Mouse (Mus musculus): ENCODE results near the gene Nat8f5. TPM values are rescaled to one million over a fixed set of nuclear protein-coding genes. Genes with fewer than 3 reads are reported as not detected.
"Not testable (repeated sequence)": the region's sequence is repeated elsewhere in the genome, so short reads cannot be mapped to it uniquely, and the experiment has no call there.

Nat8f5 gene
- polyA plus RNA-seq, 1 experiment from 2014 or later, result not detected

- no peaks in the 10 kb centered on the region for H3K9me3 ChIP-seq (ENCODE audit: control insufficient read depth, low read length)
- H3K4me3 ChIP-seq (ENCODE audit: low read depth, low read length), result no peak overlapping the region
- H3K27me3 ChIP-seq (ENCODE audit: control insufficient read depth, insufficient read depth, low read length), result no peaks in the 10 kb centered on the region
- no peak for DNase-seq (ENCODE audit: low spot score)
- no peaks in the 10 kb centered on the region for H3K36me3 ChIP-seq (ENCODE audit: control insufficient read depth, insufficient read depth, low read length)
- no peak overlapping the region for H3K4me2 ChIP-seq (ENCODE audit: low read depth)
- H3K9ac ChIP-seq (ENCODE audit: low read length), result no peak overlapping the region
- H3K4me1 ChIP-seq (ENCODE audit: control insufficient read depth, insufficient read depth, low read length), result no peaks in the 10 kb centered on the region
- no peak for ATAC-seq (ENCODE audit: insufficient read depth, low FRiP score, low TSS enrichment)
- 85% methylated on average over 2 of the region's 2 CpGs for WGBS
- H3K27ac ChIP-seq (ENCODE audit: low read depth, low read length), result no peak overlapping the region
Measured at GRCm38 (mm10) chr6:85825886-85826285, 5.1 kb upstream of the Nat8f5 start.

GRCm38 (mm10) chr6:85823382-85824090, 2.8 kb upstream of the Nat8f5 start:
- Histone ChIP-seq H3K27ac (ENCODE audit: low read depth, low read length) (no peak overlapping the region), H3K4me1 (ENCODE audit: control insufficient read depth, insufficient read depth, low read length) (no peaks in the 10 kb centered on the region)
- WGBS, result 97% methylated on average over 1 of the region's 1 CpGs

GRCm38 (mm10) chr6:85822286-85822685, 1.5 kb upstream of the Nat8f5 start:
- Histone ChIP-seq H3K27ac (ENCODE audit: low read depth, low read length) (no peak overlapping the region), H3K4me3 (ENCODE audit: low read depth, low read length) (no peak overlapping the region), H3K4me1 (ENCODE audit: control insufficient read depth, insufficient read depth, low read length) (no peaks in the 10 kb centered on the region), H3K9me3 (ENCODE audit: control insufficient read depth, low read length) (no peaks in the 10 kb centered on the region), H3K36me3 (ENCODE audit: control insufficient read depth, insufficient read depth, low read length) (no peaks in the 10 kb centered on the region), H3K9ac (ENCODE audit: low read length) (no peak overlapping the region), H3K27me3 (ENCODE audit: control insufficient read depth, insufficient read depth, low read length) (no peaks in the 10 kb centered on the region), H3K4me2 (ENCODE audit: low read depth) (no peak overlapping the region)
- no peak for ATAC-seq (ENCODE audit: insufficient read depth, low FRiP score, low TSS enrichment)
- no peak for DNase-seq (ENCODE audit: low spot score)
- 90% methylated on average over 4 of the region's 4 CpGs for WGBS

More at GRCm38 (mm10) chr6:85823382-85824090, 2.8 kb upstream of the Nat8f5 start:
- DNase-seq (ENCODE audit: low spot score) (no peak), ATAC-seq (ENCODE audit: insufficient read depth, low FRiP score, low TSS enrichment) (no peak)
- no peaks in the 10 kb centered on the region for H3K9me3 ChIP-seq (ENCODE audit: control insufficient read depth, low read length)
- no peak overlapping the region for H3K4me2 ChIP-seq (ENCODE audit: low read depth)
- H3K27me3 ChIP-seq (ENCODE audit: control insufficient read depth, insufficient read depth, low read length), result no peaks in the 10 kb centered on the region
- no peak overlapping the region for H3K4me3 ChIP-seq (ENCODE audit: low read depth, low read length)
- no peak overlapping the region for H3K9ac ChIP-seq (ENCODE audit: low read length)
- no peaks in the 10 kb centered on the region for H3K36me3 ChIP-seq (ENCODE audit: control insufficient read depth, insufficient read depth, low read length)

GRCm38 (mm10) chr6:85818338-85818737, 2.4 kb downstream of the Nat8f5 start:
- no peak for DNase-seq (ENCODE audit: low spot score)
- no peak for ATAC-seq (ENCODE audit: insufficient read depth, low FRiP score, low TSS enrichment)
- Histone ChIP-seq H3K4me1 (ENCODE audit: control insufficient read depth, insufficient read depth, low read length) (no peaks in the 10 kb centered on the region), H3K36me3 (ENCODE audit: control insufficient read depth, insufficient read depth, low read length) (no peaks in the 10 kb centered on the region), H3K9me3 (ENCODE audit: control insufficient read depth, low read length) (no peaks in the 10 kb centered on the region), H3K4me3 (ENCODE audit: low read depth, low read length) (no peak overlapping the region), H3K9ac (ENCODE audit: low read length) (no peak overlapping the region), H3K27ac (ENCODE audit: low read depth, low read length) (no peak overlapping the region), H3K27me3 (ENCODE audit: control insufficient read depth, insufficient read depth, low read length) (no peaks in the 10 kb centered on the region), H3K4me2 (ENCODE audit: low read depth) (no peak overlapping the region)
- WGBS, result 57% methylated on average over 1 of the region's 1 CpGs

- Histone ChIP-seq H3K4me3 (ENCODE audit: low read depth, low read length) (no peak overlapping the region), H3K27me3 (ENCODE audit: control insufficient read depth, insufficient read depth, low read length) (no peaks in the 10 kb centered on the region), H3K4me1 (ENCODE audit: control insufficient read depth, insufficient read depth, low read length) (no peaks in the 10 kb centered on the region), H3K27ac (ENCODE audit: low read depth, low read length) (no peak overlapping the region), H3K9me3 (ENCODE audit: control insufficient read depth, low read length) (no peaks in the 10 kb centered on the region), H3K4me2 (ENCODE audit: low read depth) (no peak overlapping the region), H3K9ac (ENCODE audit: low read length) (no peak overlapping the region), H3K36me3 (ENCODE audit: control insufficient read depth, insufficient read depth, low read length) (no peaks in the 10 kb centered on the region)
- WGBS, result 89% methylated on average over 2 of the region's 2 CpGs
- ATAC-seq (ENCODE audit: insufficient read depth, low FRiP score, low TSS enrichment) (no peak), DNase-seq (ENCODE audit: low spot score) (no peak)
Measured at GRCm38 (mm10) chr6:85813339-85813738, 7.4 kb downstream of the Nat8f5 start.

- H3K36me3 ChIP-seq (ENCODE audit: control insufficient read depth, insufficient read depth, low read length); H3K9me3 ChIP-seq (ENCODE audit: control insufficient read depth, low read length); H3K4me1 ChIP-seq (ENCODE audit: control insufficient read depth, insufficient read depth, low read length); DNase-seq (ENCODE audit: low spot score); ATAC-seq (ENCODE audit: insufficient read depth, low FRiP score, low TSS enrichment); H3K4me3 ChIP-seq (ENCODE audit: low read depth, low read length); H3K4me2 ChIP-seq (ENCODE audit: low read depth); H3K27me3 ChIP-seq (ENCODE audit: control insufficient read depth, insufficient read depth, low read length); H3K27ac ChIP-seq (ENCODE audit: low read depth, low read length); H3K9ac ChIP-seq (ENCODE audit: low read length): not testable (repeated sequence)
- WGBS, result 73% methylated on average over 2 of the region's 3 CpGs
Measured at GRCm38 (mm10) chr6:85810942-85811537, 9.7 kb downstream of the Nat8f5 start.

- not testable (repeated sequence) for ATAC-seq (ENCODE audit: insufficient read depth, low FRiP score, low TSS enrichment)
Measured at GRCm38 (mm10) chr6:85810514-85810913, 10.3 kb downstream of the Nat8f5 start.

GRCm38 (mm10) chr6:85809784-85810183, 11.0 kb downstream of the Nat8f5 start:
- H3K4me2 ChIP-seq (ENCODE audit: low read depth); ATAC-seq (ENCODE audit: insufficient read depth, low FRiP score, low TSS enrichment); H3K9me3 ChIP-seq (ENCODE audit: control insufficient read depth, low read length); DNase-seq (ENCODE audit: low spot score); H3K36me3 ChIP-seq (ENCODE audit: control insufficient read depth, insufficient read depth, low read length); H3K27me3 ChIP-seq (ENCODE audit: control insufficient read depth, insufficient read depth, low read length); H3K9ac ChIP-seq (ENCODE audit: low read length); H3K4me1 ChIP-seq (ENCODE audit: control insufficient read depth, insufficient read depth, low read length); H3K27ac ChIP-seq (ENCODE audit: low read depth, low read length); H3K4me3 ChIP-seq (ENCODE audit: low read depth, low read length): not testable (repeated sequence)
- 89% methylated on average over 2 of the region's 3 CpGs for WGBS

More at GRCm38 (mm10) chr6:85810514-85810913, 10.3 kb downstream of the Nat8f5 start:
- not testable (repeated sequence) for H3K9me3 ChIP-seq (ENCODE audit: control insufficient read depth, low read length); H3K4me1 ChIP-seq (ENCODE audit: control insufficient read depth, insufficient read depth, low read length); H3K4me3 ChIP-seq (ENCODE audit: low read depth, low read length); H3K4me2 ChIP-seq (ENCODE audit: low read depth); H3K36me3 ChIP-seq (ENCODE audit: control insufficient read depth, insufficient read depth, low read length); H3K27ac ChIP-seq (ENCODE audit: low read depth, low read length); H3K27me3 ChIP-seq (ENCODE audit: control insufficient read depth, insufficient read depth, low read length); H3K9ac ChIP-seq (ENCODE audit: low read length); DNase-seq (ENCODE audit: low spot score)
- 86% methylated on average over 2 of the region's 3 CpGs for WGBS

GRCm38 (mm10) chr6:85803180-85803579, 17.6 kb downstream of the Nat8f5 start:
- not testable (repeated sequence) for H3K4me2 ChIP-seq (ENCODE audit: low read depth); H3K4me3 ChIP-seq (ENCODE audit: low read depth, low read length); H3K4me1 ChIP-seq (ENCODE audit: control insufficient read depth, insufficient read depth, low read length); H3K9ac ChIP-seq (ENCODE audit: low read length); H3K9me3 ChIP-seq (ENCODE audit: control insufficient read depth, low read length); H3K27ac ChIP-seq (ENCODE audit: low read depth, low read length); H3K36me3 ChIP-seq (ENCODE audit: control insufficient read depth, insufficient read depth, low read length); ATAC-seq (ENCODE audit: insufficient read depth, low FRiP score, low TSS enrichment); H3K27me3 ChIP-seq (ENCODE audit: control insufficient read depth, insufficient read depth, low read length); DNase-seq (ENCODE audit: low spot score)
- 80% methylated on average over 5 of the region's 5 CpGs for WGBS

Data from neural tube, embryonic 11.5 days (tissue).